Comparison of ENCODE assay signal across 13 mouse cellular contexts in the genomic region with DNA sequence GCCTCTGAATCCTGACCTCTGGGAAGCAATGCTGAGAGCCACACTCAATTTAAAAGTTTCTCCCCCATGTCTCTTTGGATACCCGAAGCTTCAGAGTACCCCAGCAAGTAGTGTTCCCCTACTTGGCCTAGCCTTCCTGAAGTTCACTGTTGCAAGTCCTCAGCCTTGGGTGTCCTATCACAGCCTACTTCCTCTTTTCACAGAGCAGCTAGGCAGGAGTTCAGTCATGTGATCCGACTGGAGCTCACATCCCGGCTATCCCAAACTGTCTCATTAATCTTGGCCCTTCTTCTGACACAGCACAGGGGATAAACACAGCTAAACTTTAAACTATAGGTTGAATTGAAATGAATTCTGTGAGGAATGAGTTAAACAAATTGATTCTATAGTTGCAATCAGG.
"Had no signal": no experiment of that assay in that cellular context is flagged by ENCODE, and none has a peak within 500 bp of the region (broad histone marks: within the 10 kb centered on the region; RNA-seq: fewer than 3 reads in every experiment).

No protein-coding gene starts in this region.

- H3K27ac ChIP-seq: layer of hippocampus, adult 2 months; limb, embryonic 10.5 days; liver, embryonic 14.5 days; midbrain, embryonic 12.5 days; neural tube, embryonic 15.5 days had no signal

- H3K4me2 ChIP-seq: lung, embryonic 14.5 days; midbrain, embryonic 12.5 days; neural tube, embryonic 15.5 days had no signal

- H3K9me3 ChIP-seq: limb, embryonic 10.5 days; midbrain, embryonic 12.5 days; neural tube, embryonic 15.5 days had no signal

- H3K9ac ChIP-seq: liver, embryonic 14.5 days; lung, embryonic 14.5 days; midbrain, embryonic 12.5 days; neural tube, embryonic 15.5 days had no signal

- H3K4me3 ChIP-seq: layer of hippocampus, adult 2 months; limb, embryonic 10.5 days; midbrain, embryonic 12.5 days; neural tube, embryonic 15.5 days had no signal

- H3K4me1 ChIP-seq: limb, embryonic 10.5 days; midbrain, embryonic 12.5 days; neural tube, embryonic 15.5 days had no signal

- ATAC-seq: midbrain, embryonic 16.5 days had no signal

- DNase-seq: kidney, adult 18-20 months; kidney, postnatal 10 days; kidney, postnatal 4 days; lung, embryonic 14.5 days; right cerebral cortex, adult 18-20 months; right cerebral cortex, postnatal 25 days; thymus, postnatal 36 days had no signal

- H3K27me3 ChIP-seq: midbrain, embryonic 12.5 days; neural tube, embryonic 15.5 days had no signal
